Mouse (Mus musculus) kidney, adult 2 months (tissue): ENCODE data around the gene Ftl1.

Source experiments
- CTCF ChIP-seq: fragments of 200-500 bp; conservative IDR thresholded peaks from 2 replicates; pipeline ENCODE4 v1.5.1; 2011; ENCODE audit warnings: low read depth, mild to moderate bottlenecking, control low read depth, low read length, moderate library complexity, mixed read lengths; ENCODE audit not compliant: insufficient read depth, insufficient read length
- POLR2A ChIP-seq: fragments of 200-500 bp; IDR thresholded peaks from one replicate; pipeline ENCODE4 v1.6.1; 2011; ENCODE audit warnings: low read depth, low read length, control low read depth

DNA sequence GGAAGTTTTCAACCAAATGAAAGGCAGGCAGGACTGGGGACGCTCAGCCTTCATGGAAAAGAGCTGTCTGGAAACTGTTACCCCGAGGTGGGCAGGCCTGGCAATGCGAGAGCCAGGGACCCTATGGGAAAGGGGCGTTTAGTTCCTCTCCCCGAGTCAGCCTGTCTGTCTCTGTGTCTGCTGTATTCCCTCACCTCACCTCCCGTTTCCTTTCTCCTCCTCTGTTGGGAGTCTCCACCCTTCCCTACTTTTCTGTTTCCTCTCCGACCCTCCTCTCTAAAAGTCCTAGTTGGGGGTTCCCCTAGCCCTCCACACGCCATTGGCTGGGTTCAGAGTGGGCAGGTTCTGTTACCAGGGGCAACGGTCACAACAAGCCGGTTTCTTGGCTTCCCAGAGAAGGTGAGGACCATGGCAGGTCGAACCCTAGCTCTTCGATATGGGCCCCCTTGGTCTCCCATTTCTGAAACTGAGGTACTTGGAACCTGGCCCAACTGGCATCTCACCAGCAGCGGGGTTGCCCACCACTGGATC, 41.7 kb downstream of the Ftl1 start:
- TF ChIP-seq CTCF: no peak
- TF ChIP-seq POLR2A: no peak
